Mouse (Mus musculus) spleen, adult 2 months (tissue): ENCODE data around the gene Fxyd6.

Source experiments
- CTCF ChIP-seq: fragments of 200-500 bp; IDR thresholded peaks from 2 replicates; pipeline ENCODE4 v1.5.1; 2011; ENCODE audit warnings: mild to moderate bottlenecking, inconsistent platforms; ENCODE audit not compliant: insufficient read depth, insufficient read length, insufficient replicate concordance; ENCODE audit errors: extremely low read depth
- POLR2A ChIP-seq: fragments of 200-500 bp; IDR thresholded peaks from 2 replicates; pipeline ENCODE4 v1.6.1; 2011; ENCODE audit warnings: low read depth, low read length, inconsistent platforms

DNA sequence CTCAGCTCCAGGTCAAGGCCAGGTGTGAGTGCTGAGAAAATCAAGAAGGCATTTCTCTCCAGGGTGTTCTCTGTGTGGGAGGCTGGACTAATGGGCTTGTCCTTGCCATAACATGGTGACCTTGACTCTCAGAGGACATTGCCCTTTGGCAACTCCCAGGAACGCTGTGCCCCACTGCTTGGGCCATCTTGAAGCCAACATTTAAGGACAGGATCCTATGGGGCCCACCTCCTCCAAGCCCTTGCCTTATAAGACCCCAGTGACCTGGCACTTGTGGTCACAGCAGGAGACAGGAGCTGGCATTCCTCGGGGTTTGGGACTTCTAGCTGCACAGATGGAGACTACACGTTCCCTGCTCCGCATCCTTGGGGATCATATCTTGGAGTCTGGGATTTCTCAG is 29.4 kb downstream of the Fxyd6 start, which contains the start of gene Fxyd2:
- TF ChIP-seq CTCF, result no peak
- TF ChIP-seq POLR2A, result no peak
